In genomic region chr17:29431553-29432297, GRCm38 (mm10) we compare ENCODE assay signal across 10 mouse cellular contexts. TPM values are rescaled to one million over a fixed set of nuclear protein-coding genes. Genes with fewer than 3 reads are reported as not detected.
DNase-seq lines count a peak whose midpoint lies in the region; ATAC-seq and TF ChIP-seq lines count a peak whose summit lies in the region.
"Had no signal": no experiment of that assay in that cellular context is flagged by ENCODE, and none has a peak within 500 bp of the region (broad histone marks: within the 10 kb centered on the region; RNA-seq: fewer than 3 reads in every experiment).

No protein-coding gene starts in this region.

- TF ChIP-seq CTCF in lung, postnatal 0 days (IDR thresholded peaks at IDR 0.05) = no peak

- H3K4me1 ChIP-seq in heart, embryonic 12.5 days (replicated peaks) = peaks cover 61% of the 10 kb centered on the region
- no peaks in the 10 kb centered on the region; the same call in 1 of the 2 replicates for H3K4me1 ChIP-seq in lung, postnatal 0 days (ENCODE audit: insufficient read depth, low read depth, low read length)

- peak; percentile 12 for DNase-seq in adrenal gland, postnatal 10 days
- no peak for DNase-seq in adrenal gland, adult 2 months
- DNase-seq in A20 (ENCODE audit: low read depth, low spot score) = peak; percentile 51
- peak; percentile 71 for DNase-seq in lung, postnatal 0 days (ENCODE audit: low spot score)
- DNase-seq in left cerebral cortex, postnatal 36 days (ENCODE audit: low spot score in 2 of 2) = no peak
- DNase-seq in frontal cortex, postnatal 25 days (ENCODE audit: low spot score in 2 of 2) = no peak
- DNase-seq in ovary, adult 18-20 months (ENCODE audit: low spot score) = no peak
- DNase-seq: kidney, adult 9 months; right cerebral cortex, postnatal 14 days had no signal

- no peaks in the 10 kb centered on the region for H3K9me3 ChIP-seq in heart, embryonic 12.5 days (replicated peaks)
- no peaks in the 10 kb centered on the region for H3K9me3 ChIP-seq in lung, postnatal 0 days (ENCODE audit: low read length)

- no peak overlapping the region for H3K4me2 ChIP-seq in heart, embryonic 12.5 days
- H3K4me2 ChIP-seq in lung, postnatal 0 days (replicated peaks; ENCODE audit: low read depth, low read length) = no peak overlapping the region

- intact Hi-C loops in left cerebral cortex, postnatal 36 days (cut with DNase I) = no loop called here

- no peak overlapping the region for H3K4me3 ChIP-seq in heart, embryonic 12.5 days
- no peak overlapping the region for H3K4me3 ChIP-seq in lung, postnatal 0 days (ENCODE audit: low read depth, low read length)

- TF ChIP-seq EP300 in lung, postnatal 0 days (IDR thresholded peaks at IDR 0.05) = no peak

- 57% methylated on average over 8 of the region's 8 CpGs for WGBS in heart, embryonic 12.5 days
- 52% methylated on average over 8 of the region's 8 CpGs for WGBS in lung, postnatal 0 days

- no peaks in the 10 kb centered on the region for H3K36me3 ChIP-seq in heart, embryonic 12.5 days
- H3K36me3 ChIP-seq in lung, postnatal 0 days (ENCODE audit: insufficient read depth, low read length) = no peaks in the 10 kb centered on the region

- H3K9ac ChIP-seq in heart, embryonic 12.5 days = no peak overlapping the region
- no peak overlapping the region for H3K9ac ChIP-seq in lung, postnatal 0 days (replicated peaks; ENCODE audit: low read depth)

- no peaks in the 10 kb centered on the region for H3K27me3 ChIP-seq in heart, embryonic 12.5 days (replicated peaks)
- H3K27me3 ChIP-seq in lung, postnatal 0 days (replicated peaks; ENCODE audit: insufficient read depth, low read length) = no peaks in the 10 kb centered on the region

- H3K27ac ChIP-seq in heart, embryonic 12.5 days (ENCODE audit: poor library complexity, severe bottlenecking) = peak overlapping the region; percentile 97
- no peak overlapping the region for H3K27ac ChIP-seq in lung, postnatal 0 days (ENCODE audit: low read length)

- no peak for ATAC-seq in heart, embryonic 12.5 days (ENCODE audit: insufficient number of reproducible peaks, low FRiP score)
- ATAC-seq in lung, postnatal 0 days = peak; percentile 47

RNA-seq across cellular contexts. Expression of gene Pim1, which starts 58.8 kb away (rescaled TPM):
- 100 to 1,000 TPM in 1 of 2 experiments, 10 to 100 TPM in 1; 73.4 to 104 TPM for total RNA-seq in adrenal gland, postnatal 10 days (2021)
- total RNA-seq in adrenal gland, adult 2 months (2021) = 100 to 1,000 TPM; 120 to 124 TPM
- polyA plus RNA-seq in adrenal gland, adult 2 months (2012; rRNA removed) = 150 and 153 TPM in 2 replicates
- 25.1 and 27.0 TPM in 2 replicates for polyA plus RNA-seq in heart, embryonic 12.5 days (2016; fragmentation: Nextera tagmentation; extraction: Ambion mirVana)
- polyA plus RNA-seq in lung, postnatal 0 days (2015; fragmentation: Nextera tagmentation; extraction: Ambion mirVana) = 30.0 and 49.5 TPM in 2 replicates
- total RNA-seq in left cerebral cortex, postnatal 36 days (2021) = 1 to 10 TPM; 6.0 to 7.1 TPM

Comparison
In these comparisons a context has a peak if more than half of its experiments do, and no peak if none do; other contexts are left out.
1. DNase-seq: peak in adrenal gland, postnatal 10 days (single experiment), A20 (single experiment) and lung, postnatal 0 days (single experiment); none in adrenal gland, adult 2 months (single experiment), left cerebral cortex, postnatal 36 days (0 of 2), frontal cortex, postnatal 25 days (0 of 2) and ovary, adult 18-20 months (single experiment).
2. RNA of gene Pim1, which starts 58.8 kb away (total RNA-seq): 120 to 124 TPM in adrenal gland, adult 2 months and 73.4 to 104 TPM in adrenal gland, postnatal 10 days; 6.0 to 7.1 TPM in left cerebral cortex, postnatal 36 days; every median in the first group is over 4 times any median in the second.